Mouse (Mus musculus) adrenal gland, postnatal 10 days (tissue): Measurements from ENCODE around the gene Nup210. TPM values are rescaled to one million over a fixed set of nuclear protein-coding genes. Genes with fewer than 3 reads are reported as not detected.
"Not testable (repeated sequence)": the region's sequence is repeated elsewhere in the genome, so short reads cannot be mapped to it uniquely, and the experiment has no call there.

Experiments used
- DNase-seq: peaks from one replicate; pipeline ENCODE4 v3.0.0; 2021; ENCODE audit warnings: mixed read lengths
- total RNA-seq, 2 experiments: library from RNA; stranded (reverse); gene quantifications; 2 replicates each; pipeline ENCODE4 v1.2.3; 2021

Gene Nup210
- total RNA-seq, 2 experiments from 2014 or later = 10.1 to 18.0 TPM

- DNase-seq = peak; percentile 80
Measured at GRCm38 (mm10) chr6:91139846-91140245, 23.2 kb upstream of the Nup210 start.

GRCm38 (mm10) chr6:91137343-91137956, 20.8 kb upstream of the Nup210 start:
- no peak for DNase-seq

- no peak for DNase-seq
Measured at GRCm38 (mm10) chr6:91130856-91131255, 14.2 kb upstream of the Nup210 start.

- no peak for DNase-seq
Measured at GRCm38 (mm10) chr6:91128996-91129395, 12.4 kb upstream of the Nup210 start.

- no peak for DNase-seq
Measured at GRCm38 (mm10) chr6:91125228-91125585, 8.6 kb upstream of the Nup210 start.

GRCm38 (mm10) chr6:91124286-91125227, 7.9 kb upstream of the Nup210 start:
- DNase-seq = no peak

- no peak for DNase-seq
Measured at GRCm38 (mm10) chr6:91123453-91123852, 6.8 kb upstream of the Nup210 start.

GRCm38 (mm10) chr6:91121089-91121488, 4.5 kb upstream of the Nup210 start:
- not testable (repeated sequence) for DNase-seq

- no peak for DNase-seq
Measured at GRCm38 (mm10) chr6:91120206-91120605, 3.6 kb upstream of the Nup210 start.

GRCm38 (mm10) chr6:91118526-91118925, 1.9 kb upstream of the Nup210 start:
- no peak for DNase-seq

- peak; percentile 22 for DNase-seq
Measured at GRCm38 (mm10) chr6:91117149-91117548, 520 bp upstream of the Nup210 start.

- DNase-seq = no peak
Measured at GRCm38 (mm10) chr6:91115863-91116243, 776 bp downstream of the Nup210 start.

- no peak for DNase-seq
Measured at GRCm38 (mm10) chr6:91115158-91115557, 1.5 kb downstream of the Nup210 start.

- no peak for DNase-seq
Measured at GRCm38 (mm10) chr6:91114716-91115115, 1.9 kb downstream of the Nup210 start.

GRCm38 (mm10) chr6:91111954-91112252, 4.7 kb downstream of the Nup210 start:
- DNase-seq = no peak

- DNase-seq = no peak
Measured at GRCm38 (mm10) chr6:91111141-91111953, 5.3 kb downstream of the Nup210 start.

- no peak for DNase-seq
Measured at GRCm38 (mm10) chr6:91110323-91111020, 6.2 kb downstream of the Nup210 start.

GRCm38 (mm10) chr6:91109489-91109888, 7.1 kb downstream of the Nup210 start:
- no peak for DNase-seq

- DNase-seq = no peak
Measured at GRCm38 (mm10) chr6:91108917-91109450, 7.6 kb downstream of the Nup210 start.

GRCm38 (mm10) chr6:91108301-91108916, 8.2 kb downstream of the Nup210 start:
- DNase-seq = no peak

GRCm38 (mm10) chr6:91105400-91106129, 11.1 kb downstream of the Nup210 start:
- no peak for DNase-seq
